Mouse (Mus musculus): ENCODE data around the gene Fam71e2.

Fam71e2 gene

GRCm38 (mm10) chr7:4777851-4778637 lies 6.9 kb upstream of the Fam71e2 start:
- DNase-seq, result no peak

GRCm38 (mm10) chr7:4776861-4777830 lies 6.0 kb upstream of the Fam71e2 start:
- peak; percentile 87 to 92 for DNase-seq

GRCm38 (mm10) chr7:4776131-4776530 lies 5.0 kb upstream of the Fam71e2 start:
- no peak for DNase-seq

GRCm38 (mm10) chr7:4764946-4765710 lies 6.0 kb downstream of the Fam71e2 start:
- no peak for DNase-seq

GRCm38 (mm10) chr7:4759670-4760069 lies 11.4 kb downstream of the Fam71e2 start:
- DNase-seq, result no peak

GRCm38 (mm10) chr7:4752821-4753570 lies 18.1 kb downstream of the Fam71e2 start, which contains the start of gene Cox6b2:
Gene Cox6b2, minus strand, starts transcription at chr7:4753094.
- DNase-seq, result peak; percentile 95 to 97

- DNase-seq, result peak; percentile 83 to 87
Measured at GRCm38 (mm10) chr7:4751971-4752820, 18.9 kb downstream of the Fam71e2 start.

GRCm38 (mm10) chr7:4749169-4749568 lies 21.9 kb downstream of the Fam71e2 start:
- no peak for DNase-seq

- DNase-seq, result no peak
Measured at GRCm38 (mm10) chr7:4748321-4748720, 22.8 kb downstream of the Fam71e2 start.

GRCm38 (mm10) chr7:4747156-4747899 lies 23.8 kb downstream of the Fam71e2 start:
- no peak for DNase-seq

GRCm38 (mm10) chr7:4746326-4746980 lies 24.6 kb downstream of the Fam71e2 start:
- DNase-seq, result no peak

GRCm38 (mm10) chr7:4744886-4745285 lies 26.2 kb downstream of the Fam71e2 start:
- no peak for DNase-seq

GRCm38 (mm10) chr7:4743354-4743753 lies 27.7 kb downstream of the Fam71e2 start:
- DNase-seq, result peak in 1 of 2 experiments; percentile 41

GRCm38 (mm10) chr7:4742482-4742819 lies 28.7 kb downstream of the Fam71e2 start:
- no peak for DNase-seq

- no peak for DNase-seq
Measured at GRCm38 (mm10) chr7:4741672-4742481, 29.2 kb downstream of the Fam71e2 start.

- DNase-seq, result peak; percentile 71 to 76
Measured at GRCm38 (mm10) chr7:4741151-4741550, 30.0 kb downstream of the Fam71e2 start.

- DNase-seq, result no peak
Measured at GRCm38 (mm10) chr7:4740309-4740727, 30.8 kb downstream of the Fam71e2 start.

- peak; percentile 95 to 97 for DNase-seq
Measured at GRCm38 (mm10) chr7:4739544-4740275, 31.4 kb downstream of the Fam71e2 start, which contains the start of gene Kmt5c. Gene Kmt5c, plus strand, starts transcription at chr7:4740115.
